Mouse (Mus musculus) frontal cortex, postnatal 10 days (tissue): ENCODE measurements at regions not wholly inside any gene's neighbourhood (a gene's known extent, or its start where the extent isn't known, plus 50 kb on each side); places are given as distances from the start of the nearest gene placed in this dataset.
"Not testable (repeated sequence)": the region's sequence is repeated elsewhere in the genome, so short reads cannot be mapped to it uniquely, and the experiment has no call there.

ENCODE experiments used
- DNase-seq, 2 experiments: peaks; one replicate each; pipeline ENCODE4 v3.0.0; 2022; ENCODE audit warnings: low spot score in 2 of 2, mixed read lengths in 1 of 2

DNA sequence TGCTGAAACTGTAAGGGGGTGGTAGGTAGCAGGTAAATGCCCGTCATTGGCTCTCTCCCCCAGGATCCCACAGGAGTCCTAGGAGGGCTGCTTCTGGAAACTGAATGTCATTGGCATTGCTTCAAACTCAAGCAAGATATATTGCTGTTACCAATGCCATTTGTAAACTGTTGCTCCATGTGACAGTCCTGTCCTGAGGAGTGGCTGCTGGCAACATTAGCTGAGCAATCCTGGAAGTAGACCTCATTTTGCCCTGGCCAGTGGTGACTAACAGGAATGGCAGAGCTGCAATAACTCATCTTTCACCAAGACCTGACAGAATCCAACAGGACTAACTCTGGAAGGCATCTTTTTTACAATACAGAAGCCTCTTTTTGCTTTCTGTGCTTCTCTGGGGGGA lies 143.2 kb downstream of the Gm815 start:
- no peak for DNase-seq

GRCm38 (mm10) chr19:27031030-27031700 lies 145.5 kb downstream of the Gm815 start:
- DNase-seq, result no peak

GRCm38 (mm10) chr19:27032621-27033020 lies 146.9 kb downstream of the Gm815 start:
- no peak for DNase-seq

- DNase-seq, result no peak
Measured at GRCm38 (mm10) chr19:27038298-27038697, 152.6 kb downstream of the Gm815 start.

GRCm38 (mm10) chr19:27040321-27041025 lies 154.8 kb downstream of the Gm815 start:
- DNase-seq, result no peak

DNA sequence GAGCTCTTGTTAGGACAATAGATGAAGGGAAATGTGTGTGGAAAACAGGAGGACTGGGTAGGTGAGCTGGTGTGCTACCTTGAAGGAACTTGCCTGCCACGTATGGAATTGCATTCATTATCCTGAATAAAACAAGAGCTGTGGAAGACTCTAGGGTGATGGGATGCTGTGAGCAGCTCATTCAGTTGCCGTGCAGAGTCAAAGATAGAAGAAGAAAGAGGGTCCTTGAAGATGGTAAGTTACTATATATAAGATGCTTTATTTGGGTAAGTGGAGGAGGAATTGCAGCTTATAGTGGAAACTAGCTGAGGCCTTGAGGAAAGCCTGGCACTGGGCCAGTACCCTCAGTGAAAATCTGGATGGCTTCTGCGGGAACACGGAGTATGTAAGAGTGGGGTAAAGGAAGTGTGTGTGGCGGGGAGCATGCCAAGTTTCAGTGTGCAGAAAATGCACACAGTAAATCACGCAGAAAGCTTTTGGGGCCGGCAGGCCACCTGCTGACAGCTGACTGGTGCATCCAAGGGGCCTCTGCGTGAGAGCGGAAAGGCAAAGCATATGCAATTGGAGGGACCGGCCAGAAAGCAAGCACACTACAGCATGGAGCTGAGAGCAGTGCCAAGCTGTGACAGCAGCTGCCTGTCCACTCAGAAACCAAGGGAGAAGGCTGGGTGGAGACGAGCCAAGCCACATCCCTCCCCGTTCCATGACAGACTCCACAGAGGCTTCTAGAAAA lies 149.7 kb upstream of the Vldlr start:
- DNase-seq, result peak; percentile 76 to 78

GRCm38 (mm10) chr19:27073281-27073680 lies 143.0 kb upstream of the Vldlr start:
- DNase-seq, result no peak

DNA sequence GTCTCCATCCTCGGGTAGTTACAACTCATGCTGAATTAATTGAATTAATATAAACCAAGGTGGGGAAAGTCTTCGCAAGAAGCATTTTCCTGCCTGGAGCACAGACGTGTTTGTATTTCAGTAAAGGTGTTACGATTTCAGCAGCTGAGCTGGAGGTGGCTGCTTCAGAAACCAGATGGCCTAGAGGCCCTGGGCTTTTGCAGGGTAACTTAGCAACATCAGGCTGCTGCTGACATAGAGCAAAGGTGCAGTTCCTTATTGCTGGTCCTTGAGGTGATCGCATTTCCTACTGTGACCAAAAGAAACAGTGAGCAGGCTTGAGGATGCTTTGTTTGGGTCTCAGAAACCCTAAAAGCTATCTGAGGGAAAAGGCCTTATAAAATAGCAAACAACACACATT lies 141.3 kb upstream of the Vldlr start:
- DNase-seq, result no peak

- no peak for DNase-seq
Measured at GRCm38 (mm10) chr19:27076920-27077512, 139.3 kb upstream of the Vldlr start.

DNA sequence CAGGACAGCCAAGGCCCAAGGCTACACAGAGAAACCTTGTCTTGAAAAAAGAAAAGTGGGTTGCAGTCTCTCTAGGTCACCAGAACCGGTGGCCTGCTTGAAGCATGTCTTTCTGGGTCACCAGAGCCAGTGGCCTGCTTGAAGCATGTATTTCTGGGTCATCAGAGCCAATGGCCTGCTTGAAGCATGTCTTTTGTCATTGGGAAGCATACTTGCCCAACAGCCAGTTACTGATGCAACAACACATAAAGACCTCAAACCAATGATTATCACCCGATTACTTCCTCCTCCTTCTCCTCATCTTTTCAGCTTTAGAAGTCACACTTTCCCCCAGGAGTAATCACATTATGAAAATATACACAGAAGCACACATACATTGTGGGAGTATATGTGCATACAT lies 128.9 kb upstream of the Vldlr start:
- no peak for DNase-seq

DNA sequence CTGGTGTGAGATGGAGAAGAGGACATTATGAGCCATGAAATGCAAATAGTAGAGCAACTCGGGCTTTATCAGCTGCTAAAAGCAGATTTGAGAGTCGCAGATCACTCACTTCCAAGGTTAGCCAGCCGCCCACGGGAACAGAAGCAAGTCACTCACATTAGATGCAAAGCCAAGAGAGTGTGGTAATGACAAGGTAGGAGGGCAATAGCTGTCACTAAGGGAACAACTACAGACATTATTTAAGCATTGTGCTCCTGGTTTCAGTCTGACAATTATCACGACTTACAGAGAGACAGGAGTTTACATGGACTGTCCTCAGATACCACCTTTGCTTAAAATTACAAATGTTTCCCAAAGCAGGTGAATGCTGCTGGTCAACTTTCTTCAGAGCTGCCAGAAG lies 128.5 kb upstream of the Vldlr start:
- no peak for DNase-seq

DNA sequence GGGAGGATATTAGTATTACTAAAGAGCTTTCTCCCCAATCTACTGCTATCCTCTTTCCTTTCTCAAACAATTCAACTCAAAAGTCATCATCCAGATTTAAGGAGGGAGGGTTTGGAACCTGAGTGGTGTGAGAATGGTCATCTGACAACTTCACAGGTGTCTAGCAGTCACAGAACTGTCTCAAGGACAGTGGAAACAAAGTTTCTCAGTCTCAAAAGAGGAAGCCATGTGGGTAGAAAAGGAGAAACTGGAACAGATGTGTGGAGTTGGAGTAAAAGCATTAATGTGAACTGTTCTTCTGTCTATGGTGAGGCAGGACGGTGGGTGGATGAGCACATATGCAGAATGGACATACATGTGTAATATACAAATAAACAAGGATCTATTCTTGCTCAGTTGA lies 127.2 kb upstream of the Vldlr start:
- no peak for DNase-seq

- DNase-seq, result no peak
Measured at GRCm38 (mm10) chr19:27091603-27092002, 124.7 kb upstream of the Vldlr start.

GRCm38 (mm10) chr19:27094777-27095478 lies 121.4 kb upstream of the Vldlr start:
- no peak for DNase-seq

DNA sequence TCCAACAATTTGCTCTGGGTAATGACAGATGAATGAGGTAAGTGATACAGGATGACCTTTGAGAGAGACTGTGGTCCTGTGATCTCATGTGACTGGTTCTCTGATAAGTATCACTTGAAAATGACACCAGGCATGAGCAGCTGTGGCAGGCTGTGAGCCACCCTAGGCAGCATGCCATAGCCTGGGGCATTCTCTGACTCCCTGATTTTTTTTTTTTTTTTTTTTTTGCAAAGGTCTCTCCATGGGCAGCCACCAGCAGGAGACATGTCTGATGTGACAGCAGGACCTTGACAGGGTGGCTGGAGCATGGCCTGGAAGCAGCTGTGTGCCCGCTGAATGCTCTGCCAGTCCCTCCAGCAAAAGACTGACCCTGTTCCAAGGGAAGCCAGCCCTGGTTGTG lies 116.4 kb upstream of the Vldlr start:
- no peak for DNase-seq

GRCm38 (mm10) chr19:27110437-27110836 lies 105.8 kb upstream of the Vldlr start:
- DNase-seq, result no peak

- no peak for DNase-seq
Measured at GRCm38 (mm10) chr19:27120876-27121275, 95.4 kb upstream of the Vldlr start.

DNA sequence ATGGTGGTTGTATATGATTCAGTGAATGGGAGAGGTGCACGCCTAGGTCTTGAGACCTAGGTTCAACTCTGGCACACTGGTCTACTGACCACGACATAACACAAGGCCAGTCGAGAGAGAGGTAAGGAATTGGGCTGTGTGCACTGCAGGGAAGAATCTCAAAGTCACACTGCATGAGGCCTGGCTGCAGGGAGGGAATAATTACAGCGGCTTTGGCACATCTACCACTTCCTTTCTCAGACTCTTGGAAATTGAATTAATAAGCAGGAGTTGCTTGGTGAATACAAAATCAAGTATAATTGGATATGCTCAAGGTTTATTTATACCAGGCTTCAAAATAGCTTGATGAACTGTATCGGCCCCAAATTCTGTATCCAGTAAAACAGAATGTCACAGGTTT lies 93.9 kb upstream of the Vldlr start:
- DNase-seq, result no peak

DNA sequence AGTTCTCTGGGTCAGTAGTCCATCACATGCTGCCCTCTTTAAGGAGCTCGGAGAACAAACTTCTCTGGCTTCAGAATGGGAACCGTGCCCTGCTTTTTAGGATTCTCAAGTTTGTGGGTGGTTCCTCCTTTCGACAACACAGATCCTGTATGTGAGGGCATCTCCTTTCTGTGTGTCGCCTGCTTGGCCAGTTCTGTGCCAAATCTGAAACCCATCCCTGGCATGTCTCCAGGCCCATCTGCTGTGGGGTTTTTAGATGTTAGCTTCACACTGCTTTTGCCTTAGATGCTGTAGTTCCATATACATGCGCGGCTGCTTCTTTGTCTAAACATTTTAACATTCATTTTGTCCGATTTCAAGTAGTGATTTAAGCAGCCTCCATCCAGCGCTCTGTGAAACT lies 93.0 kb upstream of the Vldlr start:
- DNase-seq, result peak; percentile 76 to 82

GRCm38 (mm10) chr19:27123806-27124469 lies 92.3 kb upstream of the Vldlr start:
- peak; percentile 22 to 50 for DNase-seq

DNA sequence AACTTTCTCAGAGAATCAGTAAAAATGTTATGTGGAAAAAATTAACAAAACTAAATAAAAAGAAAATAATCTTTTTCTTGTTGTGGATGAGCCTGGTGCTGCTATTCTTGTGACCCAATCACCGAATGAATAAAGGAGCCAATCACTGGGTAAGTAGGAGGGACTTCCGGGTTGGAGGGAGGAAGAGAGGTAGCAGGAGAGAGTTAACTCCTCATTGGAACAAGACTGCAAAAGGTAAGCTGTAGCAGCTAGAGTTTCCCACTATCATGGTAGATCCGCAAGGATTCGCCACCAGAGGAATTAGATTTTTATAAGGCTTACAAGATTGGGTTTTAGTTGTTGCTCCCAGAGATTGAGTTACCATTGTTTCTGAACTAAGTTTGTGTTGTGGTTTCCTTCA lies 87.8 kb upstream of the Vldlr start:
- DNase-seq, result not testable (repeated sequence)
